Mouse (Mus musculus) ES-Bruce4 (cell line): Measurements from ENCODE around the gene BC029722.

Experiments used
- CTCF ChIP-seq: IDR thresholded peaks from one replicate; pipeline ENCODE4 v1.8.1; 2011; ENCODE audit warnings: low read depth, low read length
- EP300 ChIP-seq: IDR thresholded peaks from 2 replicates; pipeline ENCODE4 v1.6.1; 2011; ENCODE audit warnings: low read depth, low read length; ENCODE audit not compliant: insufficient read depth
- POLR2A ChIP-seq: IDR thresholded peaks from one replicate; pipeline ENCODE4 v1.8.1; 2011; ENCODE audit warnings: low read length; ENCODE audit not compliant: insufficient read depth

DNA sequence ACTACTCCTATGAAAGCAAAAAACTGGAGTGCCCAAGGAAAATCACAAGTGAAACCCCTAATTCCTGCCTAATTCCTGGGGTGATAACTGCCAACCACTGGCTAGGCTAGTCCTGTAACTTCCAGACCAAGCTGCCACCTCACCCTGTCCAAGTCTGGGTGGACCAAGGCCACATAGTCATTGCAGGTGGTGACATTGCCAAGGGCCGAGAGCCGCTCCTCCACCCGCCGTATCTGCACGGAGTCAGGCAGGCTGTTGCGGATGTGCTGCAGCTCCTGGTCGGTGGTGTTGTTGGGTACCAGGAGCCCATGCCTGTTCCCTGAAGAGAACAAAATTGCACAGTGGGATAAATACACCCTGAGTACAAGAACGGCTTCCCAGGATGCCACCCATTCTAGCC lies 4.5 kb upstream of the BC029722 start:
- TF ChIP-seq CTCF (no peak), POLR2A (no peak), EP300 (no peak)
